Mouse (Mus musculus) intestine, embryonic 14.5 days (tissue): Measurements from ENCODE around the gene Cenpi. TPM values are rescaled to one million over a fixed set of nuclear protein-coding genes. Genes with fewer than 3 reads are reported as not detected.

ENCODE experiments used
- ATAC-seq: fragments of 200-750 bp; cut with Nextera tagmentation; replicated peaks from 2 replicates; pipeline ENCODE4 v1.8.0; 2017; ENCODE audit warnings: low read depth, moderate number of reproducible peaks, moderate TSS enrichment, moderate library complexity; ENCODE audit not compliant: low FRiP score, low TSS enrichment
- DNase-seq: peaks from one replicate; pipeline ENCODE4 v3.0.0-alpha.2; 2018; ENCODE audit warnings: low spot score
- H3K27ac ChIP-seq: fragments of 300-500 bp; sonication (generic); 2 replicates; pipeline ENCODE4 v1.5.1; 2014; ENCODE audit warnings: low read depth, mild to moderate bottlenecking, control low read depth
- H3K27me3 ChIP-seq: fragments of 300-500 bp; sonication (generic); replicated peaks from 2 replicates; pipeline ENCODE4 v1.6.1; 2014; ENCODE audit warnings: low read length, control low read depth; ENCODE audit not compliant: control insufficient read depth, insufficient read depth
- H3K36me3 ChIP-seq: fragments of 300-500 bp; sonication (generic); 2 replicates; pipeline ENCODE4 v1.6.1; 2014; ENCODE audit warnings: low read length, control low read depth; ENCODE audit not compliant: control insufficient read depth, insufficient read depth
- H3K4me1 ChIP-seq: fragments of 300-500 bp; sonication (generic); replicated peaks from 2 replicates; pipeline ENCODE4 v1.6.1; 2014; ENCODE audit warnings: low read length, control low read depth, mixed read lengths; ENCODE audit not compliant: control insufficient read depth, insufficient read depth
- H3K4me2 ChIP-seq: fragments of 300-500 bp; sonication (generic); 2 replicates; pipeline ENCODE4 v1.6.1; 2014; ENCODE audit warnings: low read length
- H3K4me3 ChIP-seq: fragments of 300-500 bp; sonication (generic); 2 replicates; pipeline ENCODE4 v1.5.1; 2014; ENCODE audit warnings: low read depth, low read length, control low read depth, mixed read lengths
- H3K9ac ChIP-seq: fragments of 300-500 bp; sonication (generic); 2 replicates; pipeline ENCODE4 v1.6.1; 2014; ENCODE audit warnings: mild to moderate bottlenecking, low read length
- H3K9me3 ChIP-seq: fragments of 300-500 bp; sonication (generic); 2 replicates; pipeline ENCODE4 v1.6.1; 2016; ENCODE audit warnings: low read length, control low read depth; ENCODE audit not compliant: control insufficient read depth
- WGBS: fragments of 180-500 bp; shearing (Covaris S2); extraction: QIAGEN DNeasy Blood & Tissue Kit; methylation state at CpG from one replicate; pipeline ENCODE4 v1.1.7; 2014; 5-methylcytosine and 5-hydroxymethylcytosine counted together
- polyA plus RNA-seq: library from polyadenylated mRNA; unstranded; fragments of >200 nt; fragmentation: Nextera tagmentation; extraction: Ambion mirVana; gene quantifications from 2 replicates; pipeline ENCODE4 v1.2.1, GENCODE M21; 2014

Gene Cenpi
- polyA plus RNA-seq, 1 experiment from 2014 or later, result 33.8 TPM

GRCm38 (mm10) chrX:134374190-134374589 lies 66.3 kb downstream of the Cenpi start:
- no peaks in the 10 kb centered on the region for H3K4me1 ChIP-seq
- WGBS, result 36% methylated on average over 1 of the region's 1 CpGs
- H3K27me3 ChIP-seq, result no peaks in the 10 kb centered on the region
- no peak overlapping the region for H3K27ac ChIP-seq
- no peaks in the 10 kb centered on the region for H3K9me3 ChIP-seq
- no peak overlapping the region for H3K4me2 ChIP-seq
- ATAC-seq (no peak), DNase-seq (no peak)
- no peak overlapping the region for H3K4me3 ChIP-seq
- H3K36me3 ChIP-seq, result no peaks in the 10 kb centered on the region
- no peak overlapping the region for H3K9ac ChIP-seq

- Histone ChIP-seq H3K27me3 (no peaks in the 10 kb centered on the region), H3K4me1 (no peaks in the 10 kb centered on the region), H3K4me3 (no peak overlapping the region), H3K9me3 (no peaks in the 10 kb centered on the region), H3K36me3 (no peaks in the 10 kb centered on the region), H3K27ac (no peak overlapping the region), H3K9ac (no peak overlapping the region), H3K4me2 (no peak overlapping the region)
- no peak for ATAC-seq
- DNase-seq, result no peak
- 79% methylated on average over 6 of the region's 6 CpGs for WGBS
These were observed 77.0 kb downstream of the Cenpi start for GRCm38 (mm10) chrX:134384896-134385295.

DNA sequence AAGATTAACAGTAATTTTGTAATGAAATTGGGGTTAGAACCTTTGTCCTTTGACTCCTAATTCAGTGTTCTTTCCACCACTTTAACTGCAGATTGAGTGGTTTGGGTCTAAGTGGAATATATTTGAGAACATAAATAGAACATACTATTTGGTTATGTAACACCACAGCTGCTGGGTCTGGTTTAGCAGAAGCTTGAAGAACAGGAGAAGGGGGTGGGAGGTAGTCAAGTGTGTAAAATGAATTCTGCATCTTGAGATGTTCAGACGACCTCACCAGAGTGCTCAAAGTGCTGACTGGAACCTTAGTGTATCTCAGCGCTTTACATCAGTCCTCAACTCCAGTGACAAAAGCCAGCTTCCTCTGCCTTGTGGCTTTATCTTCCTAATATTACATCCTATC lies 91.1 kb downstream of the Cenpi start:
- H3K27ac ChIP-seq, result no peak overlapping the region
- ATAC-seq, result no peak

DNA sequence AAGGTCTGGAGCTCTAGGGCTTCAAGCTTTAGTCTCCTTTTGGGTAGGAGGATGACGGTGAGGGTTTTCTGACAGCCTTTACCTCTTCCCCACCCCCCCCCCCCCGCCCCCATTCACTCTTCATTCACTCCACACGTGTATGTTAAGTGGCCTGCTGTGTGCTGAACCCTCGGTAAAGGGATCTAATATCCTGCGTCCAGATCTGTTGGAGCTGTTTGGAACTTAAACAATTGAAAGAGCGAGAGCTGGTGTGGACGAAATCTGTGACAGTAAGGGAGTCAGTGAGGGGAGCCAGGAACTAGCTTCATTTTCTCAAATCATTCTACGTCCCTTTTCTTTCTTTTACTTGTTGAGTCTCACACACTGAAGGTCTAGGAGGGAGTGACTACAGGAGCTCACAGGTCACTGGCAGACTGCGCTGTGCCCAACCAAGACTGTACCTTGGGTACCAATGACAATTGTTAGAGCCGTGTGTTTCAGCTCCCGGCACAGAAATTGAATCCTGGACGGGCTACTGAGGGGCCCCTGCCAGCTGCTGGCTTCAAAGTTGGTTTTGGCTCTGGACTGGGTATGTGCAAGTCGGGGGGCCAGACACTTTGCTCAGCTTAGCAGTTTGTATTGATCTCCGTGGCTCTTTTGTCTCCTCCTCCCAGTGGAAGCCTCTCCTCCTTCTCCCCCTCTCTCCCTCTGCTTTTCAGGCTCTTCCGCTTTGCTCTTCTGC lies 96.1 kb downstream of the Cenpi start, which contains the start of gene Drp2:
Gene Drp2, plus strand, starts transcription at position 689 of the 721 bp plus-strand sequence.
- no peak within 1 kb of the TSS for H3K9ac ChIP-seq
- DNase-seq, result no peak
- 0 out of 2 replicates have a peak within 1 kb of the TSS, but pooled peaks have one; percentile 16 for H3K27ac ChIP-seq
- no peak for ATAC-seq
- H3K4me3 ChIP-seq, result peak within 1 kb of the TSS; percentile 26
- H3K4me1 ChIP-seq, result no peaks in the 10 kb centered on the region
- H3K36me3 ChIP-seq, result no peaks in the 10 kb centered on the region
- H3K27me3 ChIP-seq, result 0 out of 2 replicates have a peak, but pooled peaks cover 2% of the 10 kb centered on the region
- WGBS, result 29% methylated on average over 15 of the region's 15 CpGs
- H3K9me3 ChIP-seq, result no peaks in the 10 kb centered on the region
- H3K4me2 ChIP-seq, result peak within 1 kb of the TSS; percentile 53

More for the DNA sequence above, 91.1 kb downstream of the Cenpi start:
- Histone ChIP-seq H3K36me3 (no peaks in the 10 kb centered on the region), H3K27me3 (no peaks in the 10 kb centered on the region), H3K9ac (no peak overlapping the region), H3K4me2 (no peak overlapping the region), H3K4me3 (no peak overlapping the region), H3K4me1 (no peaks in the 10 kb centered on the region), H3K9me3 (no peaks in the 10 kb centered on the region)
- DNase-seq, result no peak
- 71% methylated on average over 2 of the region's 2 CpGs for WGBS

- H3K36me3 ChIP-seq, result no peaks in the 10 kb centered on the region
- no peaks in the 10 kb centered on the region for H3K4me1 ChIP-seq
- H3K9ac ChIP-seq, result no peak overlapping the region
- peak overlapping the region; percentile 26 for H3K4me3 ChIP-seq
- no peaks in the 10 kb centered on the region for H3K9me3 ChIP-seq
- 0 out of 2 replicates have a peak, but pooled peaks cover 2% of the 10 kb centered on the region for H3K27me3 ChIP-seq
- ATAC-seq (no peak), DNase-seq (no peak)
- WGBS, result 17% methylated on average over 12 of the region's 14 CpGs
- 0 out of 2 replicates have a peak overlapping the region, but pooled peaks have one; percentile 16 for H3K27ac ChIP-seq
- H3K4me2 ChIP-seq, result peak overlapping the region; percentile 53
These were observed 96.7 kb downstream of the Cenpi start for GRCm38 (mm10) chrX:134404584-134404955.

DNA sequence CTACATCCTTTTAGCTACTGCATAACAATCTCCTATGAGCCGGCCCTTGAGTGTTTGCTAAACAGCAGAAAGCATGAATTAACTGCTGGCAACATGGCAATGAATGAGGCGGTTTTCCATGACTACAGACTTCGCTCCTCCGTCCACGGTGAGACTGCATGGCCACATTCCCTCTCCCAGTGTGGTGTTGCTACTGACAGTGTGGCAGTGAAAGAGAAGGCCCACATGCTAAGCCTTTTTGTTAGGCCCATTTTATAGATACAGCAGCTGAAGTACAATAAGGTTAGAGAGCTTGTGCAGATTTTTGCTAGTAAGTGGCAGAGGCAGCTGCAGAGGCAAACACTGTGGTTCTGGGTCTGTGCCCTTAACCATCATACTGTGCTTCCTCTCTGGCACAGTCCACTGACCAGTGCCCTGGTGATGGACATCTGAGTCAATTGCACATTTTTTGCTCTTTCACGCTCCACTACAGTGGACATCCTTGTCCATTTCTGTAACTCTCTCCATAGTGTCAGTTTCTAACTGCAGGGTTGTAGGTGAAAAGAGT lies 101.5 kb downstream of the Cenpi start:
- no peaks in the 10 kb centered on the region for H3K4me1 ChIP-seq
- H3K4me2 ChIP-seq, result no peak overlapping the region
- H3K9me3 ChIP-seq, result no peaks in the 10 kb centered on the region
- ATAC-seq (no peak), DNase-seq (no peak)
- no peak overlapping the region for H3K4me3 ChIP-seq
- 79% methylated on average over 6 of the region's 6 CpGs for WGBS
- no peak overlapping the region for H3K27ac ChIP-seq
- H3K27me3 ChIP-seq, result 0 out of 2 replicates have a peak, but pooled peaks cover 2% of the 10 kb centered on the region
- no peaks in the 10 kb centered on the region for H3K36me3 ChIP-seq
- no peak overlapping the region for H3K9ac ChIP-seq

DNA sequence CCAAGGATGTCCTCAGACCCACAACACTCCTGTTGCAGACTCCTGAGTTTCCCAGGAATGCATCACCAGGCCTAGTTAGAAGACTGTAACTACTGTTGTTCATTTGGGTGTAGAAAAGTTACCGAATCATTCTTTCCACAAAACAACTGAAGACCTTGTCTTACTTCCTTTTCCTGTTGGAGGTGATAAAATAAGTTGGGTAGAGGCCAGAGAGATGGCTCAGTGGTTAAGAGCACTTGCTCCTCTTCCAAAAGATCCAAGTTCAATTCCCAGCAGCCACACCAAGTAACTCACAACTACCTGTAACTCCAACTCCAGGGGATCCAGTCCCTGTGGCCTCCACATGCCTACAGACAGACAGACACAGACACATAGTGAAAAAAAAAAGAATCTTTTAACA lies 104.2 kb downstream of the Cenpi start:
- ATAC-seq (no peak), DNase-seq (no peak)
- H3K4me3 ChIP-seq, result no peak overlapping the region
- WGBS, result 91% methylated on average over 1 of the region's 1 CpGs
- H3K9ac ChIP-seq, result no peak overlapping the region
- no peak overlapping the region for H3K4me2 ChIP-seq
- H3K4me1 ChIP-seq, result no peaks in the 10 kb centered on the region
- H3K36me3 ChIP-seq, result no peaks in the 10 kb centered on the region
- no peaks in the 10 kb centered on the region for H3K9me3 ChIP-seq
- H3K27ac ChIP-seq, result no peak overlapping the region
- H3K27me3 ChIP-seq, result 0 out of 2 replicates have a peak, but pooled peaks cover 2% of the 10 kb centered on the region
